Mouse (Mus musculus) myocyte (in vitro differentiated cells): Measurements from ENCODE around the gene Sema6d. TPM values are rescaled to one million over a fixed set of nuclear protein-coding genes. Genes with fewer than 3 reads are reported as not detected.

ENCODE experiments used
- H3K27me3 ChIP-seq: one replicate; pipeline ENCODE4 v1.6.1; 2011; ENCODE audit not compliant: control insufficient read depth, insufficient read depth, insufficient read length
- H3K36me3 ChIP-seq: one replicate; pipeline ENCODE4 v1.6.1; 2011; ENCODE audit not compliant: control insufficient read depth, insufficient read depth
- H3K4me2 ChIP-seq: one replicate; pipeline ENCODE4 v1.6.1; 2011; ENCODE audit warnings: low read depth, control low read depth
- H3K4me3 ChIP-seq: one replicate; pipeline ENCODE4 v1.5.1; 2011; ENCODE audit warnings: mild to moderate bottlenecking, control low read depth, moderate library complexity
- H3K79me2 ChIP-seq: one replicate; pipeline ENCODE4 v1.6.1; 2011; ENCODE audit not compliant: control insufficient read depth, insufficient read depth
- H3ac ChIP-seq: one replicate; pipeline ENCODE4 v1.6.1; 2011; ENCODE audit not compliant: control insufficient read depth, insufficient read length
- CEBPB ChIP-seq: IDR thresholded peaks from 2 replicates; pipeline ENCODE4 v1.6.1; 2011; ENCODE audit warnings: mild to moderate bottlenecking, moderate library complexity; ENCODE audit not compliant: poor library complexity, insufficient read depth, severe bottlenecking
- E2F4 ChIP-seq: IDR thresholded peaks from one replicate; pipeline ENCODE4 v1.6.1; 2011; ENCODE audit warnings: mild to moderate bottlenecking, control low read depth, moderate library complexity; ENCODE audit not compliant: insufficient read depth
- MAX ChIP-seq: IDR thresholded peaks from one replicate; pipeline ENCODE4 v1.6.1; 2011; ENCODE audit warnings: low read depth, mild to moderate bottlenecking, control low read depth
- MYOD1 ChIP-seq, 3 experiments: IDR thresholded peaks; one replicate each; pipeline ENCODE4 v1.6.1; 2011; ENCODE audit warnings: control low read depth in 2 of 3, low read depth in 2 of 3, mild to moderate bottlenecking in 2 of 3, moderate library complexity in 1 of 3; ENCODE audit not compliant: insufficient read length in 2 of 3, control insufficient read depth in 1 of 3
- MYOG ChIP-seq, 3 experiments: IDR thresholded peaks; one replicate each; pipeline ENCODE4 v1.6.1; 2011; ENCODE audit warnings: control low read depth in 2 of 3, low read depth in 2 of 3, mild to moderate bottlenecking in 2 of 3; ENCODE audit not compliant: insufficient read length in 2 of 3, control insufficient read depth in 1 of 3, insufficient read depth in 1 of 3
- POLR2A ChIP-seq: IDR thresholded peaks from one replicate; pipeline ENCODE4 v1.6.1; 2011; ENCODE audit warnings: low read depth, mild to moderate bottlenecking, control low read depth, moderate library complexity; ENCODE audit not compliant: insufficient read length
- POLR2AphosphoS2 ChIP-seq: IDR thresholded peaks from one replicate; pipeline ENCODE4 v1.6.1; 2011; ENCODE audit warnings: low read depth, control low read depth; ENCODE audit not compliant: insufficient read length
- REST ChIP-seq: IDR thresholded peaks from one replicate; pipeline ENCODE4 v1.6.1; 2011; ENCODE audit warnings: mild to moderate bottlenecking, control low read depth, moderate library complexity; ENCODE audit not compliant: insufficient read depth, insufficient read length
- SRF ChIP-seq: IDR thresholded peaks from one replicate; pipeline ENCODE4 v1.6.1; 2011; ENCODE audit warnings: low read depth; ENCODE audit not compliant: control insufficient read depth, insufficient read length
- TCF12 ChIP-seq: IDR thresholded peaks from one replicate; pipeline ENCODE4 v1.6.1; 2011; ENCODE audit warnings: mild to moderate bottlenecking, control low read depth; ENCODE audit not compliant: poor library complexity, insufficient read depth, severe bottlenecking
- TCF3 ChIP-seq: IDR thresholded peaks from one replicate; pipeline ENCODE4 v1.6.1; 2011; ENCODE audit warnings: low read depth, control low read depth; ENCODE audit not compliant: insufficient read length
- USF1 ChIP-seq: IDR thresholded peaks from one replicate; pipeline ENCODE4 v1.6.1; 2011; ENCODE audit warnings: low read depth, mild to moderate bottlenecking, control low read depth, moderate library complexity
- polyA plus RNA-seq: library from polyadenylated mRNA; unstranded; fragments of >200 nt; fragmentation: generic; extraction: Trizol; gene quantifications from one replicate; pipeline ENCODE4 v1.2.1, GENCODE M21; 2012; ENCODE audit warnings: missing spikeins

Gene Sema6d
- polyA plus RNA-seq, 1 experiment = 0.97 TPM

GRCm38 (mm10) chr2:124642131-124642530 is 552.4 kb downstream of the Sema6d start:
- no peak overlapping the region for H3K4me3 ChIP-seq
- TF ChIP-seq POLR2A (no peak), E2F4 (no peak), USF1 (no peak), MAX (no peak), REST (no peak), CEBPB (no peak), MYOD1 (IDR thresholded peaks at IDR 0.05; ENCODE audit: control insufficient read depth in 1 of 3, insufficient read length in 2 of 3, low read depth in 2 of 3) (no peak), TCF12 (no peak), MYOG (IDR thresholded peaks at IDR 0.05; ENCODE audit: control insufficient read depth in 1 of 3, insufficient read depth in 1 of 3, insufficient read length in 2 of 3, low read depth in 2 of 3) (no peak), SRF (no peak), POLR2AphosphoS2 (no peak), TCF3 (no peak)
- no peaks in the 10 kb centered on the region for H3K36me3 ChIP-seq
- no peak overlapping the region for H3K4me2 ChIP-seq
- no peaks in the 10 kb centered on the region for H3K27me3 ChIP-seq
- no peak overlapping the region for H3ac ChIP-seq
- no peaks in the 10 kb centered on the region for H3K79me2 ChIP-seq

- no peak overlapping the region for H3ac ChIP-seq
- peak; percentile 81 for TF ChIP-seq CEBPB
- TF ChIP-seq USF1 = no peak
- no peaks in the 10 kb centered on the region for H3K79me2 ChIP-seq
- H3K36me3 ChIP-seq = no peaks in the 10 kb centered on the region
- no peaks in the 10 kb centered on the region for H3K27me3 ChIP-seq
- H3K4me2 ChIP-seq = peak overlapping the region; percentile 14
- H3K4me3 ChIP-seq = no peak overlapping the region
These were observed 560.8 kb downstream of the Sema6d start for GRCm38 (mm10) chr2:124650609-124651008.

GRCm38 (mm10) chr2:124651146-124651545 is 561.4 kb downstream of the Sema6d start:
- peak overlapping the region; percentile 14 for H3K4me2 ChIP-seq
- H3ac ChIP-seq = no peak overlapping the region
- no peak for TF ChIP-seq MYOG (IDR thresholded peaks at IDR 0.05; ENCODE audit: control insufficient read depth in 1 of 3, insufficient read depth in 1 of 3, insufficient read length in 2 of 3, low read depth in 2 of 3)
- TF ChIP-seq SRF = no peak
- no peak for TF ChIP-seq MYOD1 (IDR thresholded peaks at IDR 0.05; ENCODE audit: control insufficient read depth in 1 of 3, insufficient read length in 2 of 3, low read depth in 2 of 3)
- TF ChIP-seq E2F4 = no peak
- no peak for TF ChIP-seq POLR2A
- no peak for TF ChIP-seq USF1
- no peak for TF ChIP-seq POLR2AphosphoS2
- TF ChIP-seq REST = no peak
- TF ChIP-seq CEBPB = no peak
- TF ChIP-seq MAX = no peak
- TF ChIP-seq TCF3 = no peak
- no peak for TF ChIP-seq TCF12
- no peaks in the 10 kb centered on the region for H3K79me2 ChIP-seq
- H3K4me3 ChIP-seq = no peak overlapping the region
- no peaks in the 10 kb centered on the region for H3K27me3 ChIP-seq
- no peaks in the 10 kb centered on the region for H3K36me3 ChIP-seq

GRCm38 (mm10) chr2:124653161-124653560 is 563.4 kb downstream of the Sema6d start:
- no peaks in the 10 kb centered on the region for H3K36me3 ChIP-seq
- TF ChIP-seq CEBPB (no peak), REST (no peak), POLR2AphosphoS2 (no peak), E2F4 (no peak)
- no peak overlapping the region for H3K4me3 ChIP-seq
- no peaks in the 10 kb centered on the region for H3K79me2 ChIP-seq
- no peak overlapping the region for H3K4me2 ChIP-seq
- H3K27me3 ChIP-seq = no peaks in the 10 kb centered on the region
- no peak overlapping the region for H3ac ChIP-seq

GRCm38 (mm10) chr2:124657358-124657757 is 567.6 kb downstream of the Sema6d start:
- no peak overlapping the region for H3K4me3 ChIP-seq
- H3K27me3 ChIP-seq = no peaks in the 10 kb centered on the region
- TF ChIP-seq USF1 (no peak), MAX (no peak), E2F4 (no peak), POLR2AphosphoS2 (no peak), MYOD1 (IDR thresholded peaks at IDR 0.05; ENCODE audit: control insufficient read depth in 1 of 3, insufficient read length in 2 of 3, low read depth in 2 of 3) (no peak), TCF12 (no peak), MYOG (IDR thresholded peaks at IDR 0.05; ENCODE audit: control insufficient read depth in 1 of 3, insufficient read depth in 1 of 3, insufficient read length in 2 of 3, low read depth in 2 of 3) (no peak), REST (no peak), POLR2A (no peak)
- no peak overlapping the region for H3ac ChIP-seq
- no peaks in the 10 kb centered on the region for H3K79me2 ChIP-seq
- H3K36me3 ChIP-seq = no peaks in the 10 kb centered on the region
- no peak overlapping the region for H3K4me2 ChIP-seq
